Mouse (Mus musculus) cortical plate, adult 2 months (tissue): Measurements from ENCODE around the gene Tlr2.

ENCODE experiments used
- CTCF ChIP-seq: fragments of 200-500 bp; IDR thresholded peaks from 2 replicates; pipeline ENCODE4 v1.5.1; 2011; ENCODE audit warnings: mild to moderate bottlenecking, control low read depth, low read length; ENCODE audit not compliant: insufficient read depth; ENCODE audit errors: extremely low read depth
- POLR2A ChIP-seq: fragments of 200-500 bp; IDR thresholded peaks from 2 replicates; pipeline ENCODE4 v1.6.1; 2011; ENCODE audit warnings: mild to moderate bottlenecking, low read length, control low read depth; ENCODE audit not compliant: insufficient read depth; ENCODE audit errors: extremely low read depth

GRCm38 (mm10) chr3:83811987-83812386, 29.6 kb downstream of the Tlr2 start:
- TF ChIP-seq CTCF (no peak), POLR2A (no peak)
